Mouse (Mus musculus) stomach, postnatal 0 days (tissue): ENCODE results near the gene Ube2g2.
A peak's percentile ranks its signal among the peaks of the same experiment; 100 is the strongest.

ENCODE experiments used
- CTCF ChIP-seq: IDR thresholded peaks from 2 replicates; pipeline ENCODE4 v1.5.1; 2016; ENCODE audit warnings: antibody characterized with exemption, low read depth, mild to moderate bottlenecking, moderate library complexity
- EP300 ChIP-seq: optimal IDR thresholded peaks from 2 replicates; pipeline ENCODE3; 2016; ENCODE audit warnings: antibody characterized with exemption

DNA sequence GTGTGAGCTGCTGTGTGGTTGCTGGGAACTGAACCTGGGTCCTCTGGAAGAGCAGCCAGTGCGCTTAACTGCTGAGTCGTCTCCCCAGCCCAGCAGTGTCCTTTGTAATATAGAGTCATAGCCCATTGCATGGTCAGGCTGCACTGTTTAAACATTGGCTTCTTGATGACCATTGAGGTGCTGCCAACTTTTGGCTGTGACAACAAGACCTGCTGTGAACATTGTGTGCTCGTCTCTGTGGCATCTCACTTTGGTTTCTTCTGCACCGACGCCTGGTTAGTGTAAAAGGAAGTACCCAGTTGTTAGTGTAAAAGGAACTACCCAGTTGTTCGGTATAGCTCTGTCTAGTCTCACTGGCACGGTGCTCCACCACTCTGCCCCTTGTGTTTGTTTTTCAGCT, 4.5 kb downstream of the Ube2g2 start:
- TF ChIP-seq CTCF, result 0 out of 2 replicates have a peak, but pooled peaks have one; percentile 4
- no peak for TF ChIP-seq EP300
